Mouse (Mus musculus) layer of hippocampus, postnatal 36 days (tissue): Measurements from ENCODE around the gene Suco. TPM values are rescaled to one million over a fixed set of nuclear protein-coding genes. Genes with fewer than 3 reads are reported as not detected.

Experiments
- DNase-seq, 2 experiments: peaks; one replicate each; pipeline ENCODE4 v3.0.0; 2022
- total RNA-seq, 2 experiments: library from RNA; stranded (reverse); gene quantifications; 2 replicates each; pipeline ENCODE4 v1.2.3; 2021

The Suco gene
- total RNA-seq, 2 experiments from 2014 or later: 32.2 to 38.1 TPM

GRCm38 (mm10) chr1:161782725-161783124 is 93.8 kb downstream of the Suco start:
- no peak for DNase-seq

DNA sequence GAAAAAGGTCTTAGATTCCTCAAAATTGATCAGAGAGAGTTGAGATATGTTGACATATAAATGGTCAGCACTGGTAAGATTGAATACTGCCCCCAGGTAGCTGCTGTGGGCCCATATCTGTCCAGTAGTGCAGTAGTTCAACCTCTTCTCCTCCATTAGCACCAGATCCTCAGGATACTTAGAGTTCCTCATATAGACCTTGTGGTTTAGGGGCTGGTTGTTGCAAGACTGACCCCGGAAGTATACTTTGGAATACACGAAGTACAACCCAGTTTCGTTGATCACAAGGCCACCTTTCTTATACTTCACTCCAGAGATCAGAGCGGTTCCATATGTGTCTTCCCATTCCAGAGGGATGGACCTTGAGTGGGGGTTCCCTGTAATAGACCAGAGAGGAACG is 94.9 kb downstream of the Suco start:
- no peak for DNase-seq

DNA sequence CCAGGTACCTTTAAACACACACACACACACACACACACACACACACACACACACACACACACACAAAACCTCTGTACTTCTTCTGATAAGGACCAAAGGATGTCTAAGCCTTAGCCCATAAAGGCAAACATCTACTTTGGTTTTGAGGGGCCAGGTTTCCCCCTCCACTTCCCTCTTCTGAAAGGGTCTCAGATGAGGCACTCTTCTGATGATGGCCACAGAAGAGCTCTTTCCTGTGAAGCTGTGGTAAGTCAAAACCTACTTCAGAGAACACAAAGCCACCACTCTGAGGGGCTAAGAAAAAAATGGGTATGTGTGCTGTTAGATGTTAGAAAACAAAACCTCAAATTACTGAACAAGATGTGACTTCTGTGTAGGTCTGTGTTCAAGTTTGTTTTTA is 97.4 kb downstream of the Suco start:
- no peak for DNase-seq

- no peak for DNase-seq
Measured at GRCm38 (mm10) chr1:161775151-161775550, 101.3 kb downstream of the Suco start.

DNA sequence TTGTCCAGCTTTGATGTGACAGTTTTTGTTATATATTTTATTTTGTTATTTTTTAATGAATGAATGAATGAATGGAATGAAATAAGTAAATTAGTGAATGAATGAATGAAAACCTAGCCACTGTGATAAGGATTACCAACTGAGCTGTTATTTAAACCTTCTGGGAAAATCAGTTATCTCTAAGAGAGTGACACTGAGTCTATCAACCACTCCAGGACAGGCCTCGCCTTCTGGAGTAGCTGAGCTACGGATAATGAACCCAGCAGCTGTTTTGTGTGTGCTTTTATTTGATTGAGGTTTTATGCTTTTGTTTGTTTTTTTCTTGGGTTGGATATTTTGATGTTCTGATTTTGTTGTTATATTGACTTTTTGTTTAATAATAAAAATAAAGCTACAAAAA is 105.2 kb downstream of the Suco start:
- no peak for DNase-seq

GRCm38 (mm10) chr1:161769329-161769728 is 107.2 kb downstream of the Suco start:
- no peak for DNase-seq

DNA sequence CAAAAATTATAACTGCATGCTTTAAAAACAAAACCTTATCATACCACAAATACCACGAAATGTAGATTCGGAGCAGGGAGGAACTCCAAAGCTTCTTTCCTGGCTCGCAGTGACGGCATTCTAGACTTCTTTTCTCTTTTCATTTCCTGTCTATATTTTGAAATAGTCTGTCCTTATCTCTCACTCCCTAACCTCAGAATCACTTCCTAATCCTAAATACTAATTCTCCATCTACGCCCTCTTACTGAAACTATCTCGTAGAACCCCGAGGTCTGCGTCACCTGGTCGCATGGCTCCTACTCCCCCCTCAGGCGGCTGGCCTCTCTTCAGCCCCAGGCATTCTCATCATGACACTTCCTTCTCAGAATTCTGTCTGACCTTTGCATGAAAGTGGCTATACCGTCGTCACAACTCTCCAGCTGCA is 109.4 kb downstream of the Suco start:
- DNase-seq: no peak

DNA sequence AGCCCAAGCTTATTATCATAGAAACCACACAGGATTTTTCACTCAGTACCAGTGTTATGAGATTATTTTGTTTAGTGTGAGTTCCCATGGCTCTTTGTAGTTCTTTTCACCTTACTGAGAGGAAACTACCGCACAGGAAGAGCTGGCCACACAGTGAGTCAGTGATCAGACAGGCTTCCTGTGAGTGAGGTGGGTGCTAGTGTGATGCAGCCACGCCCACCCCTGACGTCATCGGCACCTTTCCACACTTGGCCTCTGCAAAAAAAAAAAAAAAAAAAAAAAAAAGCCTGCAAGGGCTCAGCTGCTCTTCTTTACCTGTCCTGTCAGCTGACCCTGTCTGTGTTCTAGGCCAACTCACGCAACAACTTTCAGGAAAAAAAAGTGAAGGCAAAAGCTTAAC is 109.8 kb downstream of the Suco start:
- DNase-seq: no peak

Other genes with a start within 250 kb of the Suco start
- gene Fasl, start 88.2 kb downstream of the Suco start, total RNA-seq: under 1 TPM in 1 of 2 experiments, not detected in 1; 0.30 TPM
- 10 to 100 TPM; 13.5 to 16.1 TPM for gene Pigc, start 92.5 kb upstream of the Suco start, total RNA-seq
- not detected for gene 4930558K02Rik, start 103.0 kb upstream of the Suco start, total RNA-seq